Mouse (Mus musculus) mouse embryonic stem cell (cell line): ENCODE data around the gene Phgr1.

Experiments used
- in situ Hi-C, 2 experiments: fragments of 300-500 bp; cut with MboI; formaldehyde crosslinking; loops; 1 replicate in 1 of 2; 3 replicates in 1 of 2; pipeline ENCODE4 v1.14.3; 2019 to 2020; ENCODE audit warnings: low sequenced_read_pairs in 2 of 2, low pct_unique_long_range_greater_than_20kb in 1 of 2, mixed read lengths in 1 of 2; ENCODE audit not compliant: unreplicated experiment in 1 of 2

Gene Phgr1

DNA sequence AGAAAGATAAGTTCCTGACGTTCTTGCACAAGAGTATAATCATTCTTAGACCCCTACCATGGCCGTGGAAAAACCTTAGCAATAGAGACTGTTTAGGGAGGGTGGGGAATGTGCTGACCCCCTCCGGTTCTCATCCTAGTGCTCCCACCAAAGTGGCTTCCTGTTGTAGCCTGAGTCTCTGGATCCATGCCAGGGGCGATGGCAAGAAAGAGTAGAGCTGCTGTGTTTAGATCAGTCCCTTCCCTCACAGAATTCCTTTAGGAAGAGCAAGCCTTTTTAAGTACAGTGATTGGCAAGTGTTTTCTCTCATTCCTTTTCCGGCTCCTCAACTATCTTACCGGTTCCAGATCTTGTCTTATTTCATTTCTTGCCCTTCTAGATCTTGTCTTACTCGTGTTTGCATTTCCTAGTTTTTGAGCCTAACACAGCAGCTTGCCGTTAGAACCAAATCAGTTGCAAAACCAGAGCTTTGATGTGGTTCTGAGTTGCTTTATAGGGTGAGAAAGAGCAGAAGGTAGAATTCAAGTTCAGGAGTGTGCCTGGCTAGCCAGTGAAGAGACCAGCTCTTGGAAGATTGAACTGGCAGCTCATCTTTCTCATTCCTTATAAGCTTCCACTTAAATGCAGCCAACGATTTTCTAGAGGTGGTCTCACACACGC, 25.1 kb upstream of the Phgr1 start:
- in situ Hi-C loops, result no loop called here

DNA sequence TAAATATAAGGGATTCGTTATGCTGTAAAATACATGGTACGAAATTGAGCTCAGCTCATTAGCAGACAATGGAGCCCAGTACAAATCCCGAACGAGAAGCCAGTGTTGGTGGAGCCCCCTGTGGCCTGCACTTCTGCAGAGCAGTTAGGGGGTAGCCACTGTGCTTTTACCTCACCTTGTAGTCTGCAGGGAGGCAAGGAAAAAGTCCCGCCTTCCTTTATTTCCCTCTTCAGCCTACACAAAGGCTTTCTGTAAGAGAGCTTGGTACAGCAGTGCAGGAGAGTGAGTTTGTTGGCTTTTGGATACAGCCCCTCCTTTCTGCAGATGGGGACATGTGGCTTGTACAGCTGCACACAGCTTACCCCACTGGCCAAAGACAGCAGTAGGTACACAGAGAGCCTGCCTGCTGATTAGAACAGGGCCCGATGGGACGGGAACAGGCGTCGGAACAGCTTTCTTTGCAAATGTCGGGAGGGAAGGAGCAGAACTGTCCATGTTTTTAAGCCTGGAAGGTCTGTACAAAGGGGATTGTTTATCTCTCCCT, 23.2 kb upstream of the Phgr1 start:
- in situ Hi-C loops, result no loop called here

DNA sequence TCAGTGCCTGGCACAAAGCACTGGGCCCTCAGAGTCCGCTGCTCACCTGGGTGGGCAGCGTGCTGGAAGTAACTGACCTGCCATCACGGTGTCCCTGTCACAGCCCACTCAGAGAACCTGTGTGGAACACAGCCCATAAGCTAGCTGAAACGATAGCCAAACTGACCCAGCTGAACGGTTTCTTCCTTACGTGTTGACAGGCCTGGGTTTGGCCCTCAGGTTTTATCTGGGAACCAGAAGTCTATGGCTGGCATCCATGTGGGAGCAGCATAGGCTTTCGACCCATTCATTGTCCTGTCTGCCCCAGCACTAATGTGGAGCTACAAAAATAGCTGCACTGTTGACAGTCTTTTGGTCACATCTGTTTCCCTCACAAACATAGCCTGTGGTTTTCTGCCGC, 22.1 kb upstream of the Phgr1 start:
- in situ Hi-C loops, result no loop called here

DNA sequence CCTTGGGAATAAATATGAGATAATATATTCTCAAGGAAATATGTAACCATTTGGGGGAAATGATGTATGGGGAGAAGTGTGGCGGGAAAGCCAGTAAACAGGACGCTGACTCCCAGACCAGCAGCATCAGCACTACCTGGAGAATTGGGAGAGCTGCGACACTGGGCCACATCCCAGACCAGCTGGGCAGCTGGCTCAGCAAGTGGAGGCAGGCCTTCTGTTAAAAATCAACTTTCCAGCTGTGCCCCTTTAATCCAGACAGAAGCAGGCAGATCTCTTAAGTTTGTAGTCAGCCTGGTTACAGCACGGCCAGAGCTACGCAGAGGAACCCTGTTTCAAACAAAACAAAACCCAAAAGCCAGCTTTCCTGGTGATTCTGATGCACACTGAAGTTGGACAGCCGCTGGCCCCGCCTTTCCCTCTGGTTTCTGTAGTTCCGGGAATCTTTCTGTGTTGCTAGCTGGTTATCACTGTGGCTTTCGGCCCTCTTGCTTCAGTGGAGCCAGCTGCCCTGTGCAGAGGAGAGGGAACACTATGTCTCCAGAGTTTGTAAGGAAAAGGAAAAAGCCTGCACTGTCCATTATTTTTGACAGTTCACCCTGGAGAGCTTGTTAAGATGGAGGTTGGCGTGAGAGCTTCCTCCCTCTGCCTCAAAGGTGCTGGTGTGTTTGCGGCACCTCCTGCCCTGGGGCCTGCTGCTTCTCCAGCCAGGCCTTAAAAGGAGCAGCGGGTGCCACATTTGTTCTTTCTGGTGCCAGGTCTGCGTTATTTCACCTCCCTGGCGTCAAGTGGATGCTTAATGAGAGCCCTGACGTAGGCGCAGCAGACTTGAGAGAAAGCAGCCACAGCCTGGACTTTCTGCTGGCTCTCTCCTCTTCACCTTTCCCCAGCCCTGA, 20.4 kb upstream of the Phgr1 start:
- in situ Hi-C loops, result no loop called here

DNA sequence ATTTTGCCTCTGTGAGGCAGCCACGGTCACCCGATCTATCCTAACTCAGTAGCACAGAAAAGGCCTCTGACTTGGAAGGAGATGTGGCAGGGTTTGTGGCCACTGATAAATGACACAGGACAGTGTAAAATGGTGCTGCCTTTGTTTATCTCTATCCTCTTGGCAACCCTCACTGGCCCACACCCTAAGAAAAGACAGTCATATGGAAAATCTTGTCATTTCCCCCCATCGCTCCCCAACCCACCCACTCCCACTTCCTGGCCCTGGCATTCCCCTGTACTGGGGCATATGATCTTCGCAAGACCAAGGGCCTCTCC, 19.8 kb upstream of the Phgr1 start:
- in situ Hi-C loops, result no loop called here

DNA sequence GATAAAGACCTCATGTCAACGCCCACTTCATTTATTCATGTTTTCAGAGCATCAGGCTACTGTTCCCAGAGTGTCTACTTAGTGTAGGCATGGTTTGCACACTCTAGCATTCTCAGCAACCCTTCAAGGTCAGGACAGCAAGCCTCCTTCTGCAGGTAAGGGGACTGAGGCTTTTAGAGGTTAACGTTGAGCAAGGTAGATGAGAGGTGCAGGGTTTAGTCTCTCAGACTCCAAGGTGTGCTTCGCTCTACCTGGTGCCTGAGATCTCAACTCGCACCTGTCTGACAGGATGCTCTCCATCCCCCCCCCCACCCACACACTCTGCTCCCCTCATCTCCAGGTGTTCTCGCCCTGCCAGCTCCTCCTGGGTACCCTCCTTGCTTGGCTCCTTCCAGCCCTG, 18.4 kb upstream of the Phgr1 start:
- in situ Hi-C loops, result no loop called here

DNA sequence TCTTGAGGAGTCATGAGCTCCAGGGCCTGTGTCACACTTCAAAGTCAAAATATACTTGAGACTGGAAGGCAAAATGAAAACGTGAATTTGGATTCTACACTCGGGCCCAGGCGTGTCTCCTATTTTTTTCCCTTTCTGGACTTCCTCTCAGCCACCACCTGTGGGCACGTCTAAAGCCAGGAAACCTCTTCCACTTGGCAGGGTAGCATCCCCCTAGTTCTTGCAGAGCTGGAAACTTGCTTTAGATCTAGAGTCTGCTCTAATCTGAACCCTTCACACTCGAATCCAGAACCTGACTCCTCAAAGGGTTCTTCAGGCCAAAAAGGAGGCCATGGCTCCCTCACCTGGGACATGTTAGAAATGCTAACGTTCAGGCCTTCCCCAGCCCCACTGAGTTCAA, 17.2 kb upstream of the Phgr1 start:
- in situ Hi-C loops, result no loop called here

DNA sequence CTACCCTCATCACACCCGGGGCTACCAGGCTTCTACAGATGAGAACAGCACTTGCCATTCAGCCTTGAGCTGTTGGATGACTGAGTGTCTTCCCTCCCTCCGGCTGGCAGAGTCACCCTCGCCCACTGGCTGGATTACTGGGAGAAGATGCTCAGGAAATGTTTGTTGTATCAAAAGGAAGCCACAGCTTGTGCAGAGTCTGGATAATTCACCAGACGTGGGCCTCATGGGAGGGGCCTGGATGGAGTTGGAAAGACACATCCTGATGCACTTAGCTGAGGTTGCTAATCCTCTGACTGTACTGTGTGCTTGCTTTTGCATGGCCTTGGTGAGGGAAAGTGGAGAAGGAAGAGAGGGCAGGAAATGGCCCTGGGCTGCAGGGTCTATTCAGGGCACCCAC, 16.5 kb upstream of the Phgr1 start:
- in situ Hi-C loops, result no loop called here

DNA sequence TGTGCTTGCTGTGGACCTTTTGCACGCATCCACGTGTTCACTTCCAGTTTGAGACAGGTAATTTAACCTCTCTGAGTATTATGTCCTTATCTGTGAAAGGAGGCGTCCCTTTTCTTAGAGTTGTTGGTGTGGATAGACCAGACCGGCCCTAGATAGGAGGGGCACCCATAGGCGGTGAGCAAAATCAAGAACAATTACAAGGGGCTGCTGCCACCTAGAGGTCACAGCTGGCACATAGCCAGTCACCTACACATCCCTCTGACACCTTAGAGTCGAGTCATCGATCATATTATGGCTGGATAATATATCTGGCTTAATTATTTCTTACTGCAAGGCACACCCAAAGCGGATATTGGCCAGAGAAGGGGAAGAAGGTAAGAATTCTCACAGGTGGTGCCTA, 12.7 kb upstream of the Phgr1 start:
- in situ Hi-C loops, result loop anchor here (5.0 kb wide), 2 partner anchors 122 to 132 kb away; no protein-coding TSS in a partner anchor

DNA sequence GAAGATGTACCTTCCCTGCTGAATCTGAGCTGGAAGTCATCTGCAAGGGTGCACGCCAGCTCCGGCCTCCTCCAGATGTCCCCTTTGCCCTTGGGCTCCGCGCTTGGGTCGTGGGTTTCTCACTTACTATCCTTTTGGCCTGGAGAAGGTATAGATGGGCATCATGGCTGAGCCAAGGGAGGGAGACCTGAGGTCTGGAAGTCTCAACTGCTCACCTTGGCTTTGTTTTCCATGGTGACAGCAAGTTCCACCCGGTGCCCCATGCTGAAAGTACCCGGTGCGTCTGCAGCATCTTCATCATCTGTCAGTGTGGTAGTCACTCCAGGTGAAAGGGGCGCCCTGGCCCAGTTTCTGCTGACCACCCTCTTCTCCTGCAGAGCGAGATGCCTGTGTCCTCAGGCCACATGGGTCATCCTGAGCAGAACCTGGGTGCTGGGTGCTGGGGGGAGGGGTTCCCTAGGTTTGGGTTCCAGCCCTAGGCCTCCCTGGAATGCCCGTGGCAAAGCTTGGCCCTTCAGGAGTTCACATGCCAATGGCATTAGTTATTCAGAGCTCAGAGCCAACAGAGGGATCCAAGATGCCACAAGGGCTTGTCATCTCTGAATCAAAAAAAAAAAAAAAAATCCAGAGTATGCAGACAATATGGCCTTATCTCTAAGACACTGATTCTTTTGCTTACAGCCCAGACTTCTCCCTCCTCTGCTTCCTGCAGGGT, 12.1 kb upstream of the Phgr1 start:
- in situ Hi-C loops, result loop anchor here (5.0 kb wide), 2 partner anchors 122 to 132 kb away; no protein-coding TSS in a partner anchor

DNA sequence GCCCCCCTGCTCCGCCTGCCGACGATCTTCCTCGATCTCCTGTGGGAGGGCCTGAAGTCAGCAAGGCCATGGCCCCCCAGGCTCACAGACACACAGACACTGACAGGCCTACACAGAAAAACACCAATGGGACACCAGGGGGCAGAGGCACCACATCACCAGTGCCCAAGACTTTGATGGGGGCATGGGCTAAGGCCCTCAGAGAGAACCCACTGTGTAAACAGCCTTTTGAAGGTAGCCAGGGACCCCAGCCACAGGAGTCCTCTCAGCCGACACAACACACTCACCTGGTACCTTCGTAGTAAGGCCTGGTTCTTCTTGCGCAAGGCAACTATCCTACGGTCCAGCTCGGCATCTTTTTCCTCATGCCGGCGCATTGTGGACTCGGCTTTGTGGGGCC, 11.2 kb upstream of the Phgr1 start:
- in situ Hi-C loops, result loop anchor here (5.0 kb wide), 2 partner anchors 121 to 131 kb away; no protein-coding TSS in a partner anchor

DNA sequence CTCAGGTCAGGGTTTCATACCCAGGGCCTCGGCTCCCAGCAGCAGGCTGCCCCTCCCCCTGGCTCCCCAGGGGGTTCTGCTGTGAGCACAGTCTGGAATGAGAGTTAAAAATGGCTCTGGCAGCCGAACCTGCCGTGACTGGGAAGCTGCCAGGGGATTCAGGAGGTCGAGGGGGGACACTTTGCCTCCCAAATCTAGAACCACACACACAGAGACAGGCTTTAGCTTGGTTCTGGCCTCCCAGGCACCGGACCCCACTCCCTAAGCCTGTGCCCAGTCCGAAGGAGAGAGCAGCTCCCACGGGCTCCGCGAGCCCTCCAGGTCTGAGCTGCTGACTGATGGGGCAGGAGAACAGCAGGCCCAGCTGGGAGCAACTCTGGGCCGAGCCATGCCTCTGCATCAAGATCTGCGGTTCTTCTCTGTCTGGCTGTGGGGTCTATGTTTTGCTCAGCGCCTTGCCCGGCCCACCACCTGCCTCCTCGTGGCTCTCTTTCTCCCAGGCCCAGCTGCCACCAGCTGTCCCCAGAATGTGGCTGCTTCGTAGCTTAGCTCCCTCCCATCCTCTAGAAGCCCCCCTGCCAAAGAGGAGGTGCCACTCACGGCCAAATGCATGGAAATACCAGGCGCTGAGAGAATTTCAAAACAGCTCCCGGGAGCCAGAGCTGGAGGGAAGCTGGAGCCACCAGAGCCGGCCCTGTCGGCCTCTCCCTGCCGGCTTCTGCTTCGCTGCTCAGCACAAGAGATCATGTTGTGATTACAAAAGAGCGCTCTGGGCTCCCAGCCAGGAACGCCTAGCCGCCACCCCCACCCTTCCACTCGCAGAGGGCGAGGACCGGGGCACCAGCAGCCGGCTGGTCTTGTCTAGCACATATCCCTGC, 10.4 kb upstream of the Phgr1 start, which contains the start of gene Ccdc9b:
TSS of gene Ccdc9b (minus strand) at position 756 of the 878 bp plus-strand sequence.
- in situ Hi-C loops, result loop anchor here (5.0 kb wide), 2 partner anchors 120 to 130 kb away; no protein-coding TSS in a partner anchor

DNA sequence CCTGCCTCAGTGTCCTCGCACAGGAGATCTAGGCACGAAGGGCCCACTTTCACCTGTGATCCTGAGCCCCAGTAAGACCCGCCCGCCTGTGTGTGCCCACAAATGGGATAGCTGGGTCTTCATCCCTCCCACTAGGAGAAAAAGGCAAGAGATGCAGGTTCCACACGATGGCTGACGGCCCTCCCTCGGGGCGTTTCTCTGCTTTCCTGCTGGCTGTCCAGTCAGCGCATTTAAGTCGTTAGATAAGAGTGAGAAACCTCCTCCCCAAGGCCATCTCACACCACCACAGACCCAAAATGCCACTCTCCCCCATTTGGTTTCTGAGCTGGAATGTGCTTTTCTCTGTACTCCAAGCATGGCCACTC, 9.8 kb upstream of the Phgr1 start:
- in situ Hi-C loops, result loop anchor here (5.0 kb wide), 2 partner anchors 120 to 130 kb away; no protein-coding TSS in a partner anchor

DNA sequence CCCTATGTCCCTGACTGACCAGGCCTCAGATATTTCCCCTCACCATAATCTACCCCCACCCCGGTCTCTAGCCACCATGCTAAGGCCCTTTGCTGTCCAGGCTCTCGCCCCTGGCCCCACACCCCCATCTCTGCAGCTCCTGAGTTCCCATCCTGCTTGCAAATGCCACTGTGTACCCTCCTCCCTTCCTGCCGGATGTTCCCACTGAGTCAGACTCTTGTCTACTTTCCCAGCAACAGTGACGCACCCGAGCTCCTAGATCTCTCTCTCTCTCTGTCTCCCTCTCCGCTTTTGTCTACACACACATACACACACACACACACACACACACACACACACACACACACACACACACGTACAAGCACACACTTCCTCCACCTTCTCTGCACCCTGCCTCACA, 9.1 kb upstream of the Phgr1 start:
- in situ Hi-C loops, result loop anchor here (5.0 kb wide), 2 partner anchors 119 to 129 kb away; no protein-coding TSS in a partner anchor

DNA sequence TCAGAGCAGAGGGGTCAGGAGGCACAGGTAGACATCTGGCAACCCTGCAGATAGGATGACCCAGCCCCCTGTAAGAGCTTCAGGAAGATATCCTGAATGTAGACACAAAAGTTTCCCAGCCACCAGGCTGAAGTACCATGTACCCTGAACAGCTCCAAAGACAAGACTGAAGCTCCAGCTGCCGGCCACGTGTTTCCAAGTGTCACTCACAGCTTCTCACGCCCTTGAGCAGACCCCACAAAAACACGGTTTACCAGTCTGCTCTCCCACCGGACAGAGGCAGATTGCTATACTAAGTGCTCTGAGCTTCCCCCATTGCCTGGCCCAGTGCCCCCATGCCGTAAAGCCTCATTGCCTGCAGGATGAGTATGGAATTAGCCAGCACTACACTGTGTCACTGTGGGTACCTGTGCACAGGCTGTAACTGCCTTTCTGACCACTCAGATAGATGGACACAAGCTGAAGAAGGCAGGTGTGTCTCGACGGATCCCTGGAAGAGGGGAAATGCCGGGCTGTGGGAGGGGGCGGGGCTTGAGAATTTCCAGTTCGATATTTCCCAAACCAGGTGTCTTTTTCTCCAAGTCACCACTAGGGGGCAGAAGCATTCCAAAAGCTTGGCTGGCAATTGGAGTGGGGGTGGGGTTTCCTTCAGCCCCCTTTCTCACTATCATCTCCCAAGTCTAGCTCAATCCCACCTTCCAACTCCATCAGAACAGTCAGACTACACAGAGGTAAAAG, 8.3 kb upstream of the Phgr1 start:
- in situ Hi-C loops, result loop anchor here (5.0 kb wide), 2 partner anchors 118 to 128 kb away; no protein-coding TSS in a partner anchor

DNA sequence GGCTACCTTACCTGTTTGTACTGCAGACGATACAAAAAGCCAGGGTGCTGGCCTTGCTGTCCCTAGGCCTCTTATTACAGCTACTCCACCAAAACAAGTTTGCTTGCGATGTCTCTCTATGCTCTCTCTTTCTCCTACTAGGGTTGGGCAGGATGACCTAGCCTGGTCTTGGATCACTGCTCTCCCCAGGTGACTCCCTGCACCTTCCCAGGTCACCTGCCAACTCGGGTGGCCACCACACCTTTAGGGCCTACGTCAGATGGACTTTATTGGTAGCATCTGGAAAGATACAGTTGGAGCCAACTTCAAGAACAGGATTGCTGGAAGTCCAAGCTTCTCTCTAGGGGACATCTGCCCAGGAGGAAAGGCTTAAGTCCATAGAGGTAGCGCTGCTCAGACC, 7.7 kb upstream of the Phgr1 start:
- in situ Hi-C loops, result loop anchor here (5.0 kb wide), 2 partner anchors 117 to 127 kb away; no protein-coding TSS in a partner anchor
